Mouse (Mus musculus) heart, embryonic 14.5 days (tissue): ENCODE measurements at regions not wholly inside any gene's neighbourhood (a gene's known extent, or its start where the extent isn't known, plus 50 kb on each side); places are given as distances from the start of the nearest gene placed in this dataset.

Source experiments
- ATAC-seq: fragments of 200-750 bp; cut with Nextera tagmentation; 2 replicates; pipeline ENCODE4 v1.8.0; 2017; ENCODE audit warnings: low read depth, moderate TSS enrichment; ENCODE audit not compliant: insufficient number of reproducible peaks, insufficient read depth, low FRiP score
- H3K27ac ChIP-seq, 2 experiments: fragments of 200-500 bp in 1 of 2; fragments of 300-500 bp in 1 of 2; sonication (generic) in 1 of 2; replicated peaks in 1 of 2; 2 replicates each; pipeline ENCODE4 v1.5.1; 2012 to 2014; ENCODE audit warnings: low read depth in 2 of 2, low read length in 2 of 2, control low read depth in 1 of 2, mild to moderate bottlenecking in 1 of 2, mixed read lengths in 1 of 2; ENCODE audit not compliant: control insufficient read depth in 1 of 2, insufficient read depth in 1 of 2
- H3K27me3 ChIP-seq: fragments of 300-500 bp; sonication (generic); 2 replicates; pipeline ENCODE4 v1.6.1; 2014; ENCODE audit warnings: mild to moderate bottlenecking, low read length, control low read depth; ENCODE audit not compliant: control insufficient read depth, insufficient read depth
- H3K36me3 ChIP-seq: fragments of 300-500 bp; sonication (generic); 2 replicates; pipeline ENCODE4 v1.6.1; 2014; ENCODE audit warnings: mild to moderate bottlenecking, control low read depth, low read length, mixed read lengths; ENCODE audit not compliant: control insufficient read depth, insufficient read depth
- H3K4me1 ChIP-seq, 2 experiments: fragments of 200-500 bp in 1 of 2; fragments of 300-500 bp in 1 of 2; sonication (generic) in 1 of 2; 2 replicates each; pipeline ENCODE4 v1.6.1; 2012 to 2014; ENCODE audit warnings: low read length in 2 of 2, control low read depth in 1 of 2, mixed read lengths in 1 of 2; ENCODE audit not compliant: control insufficient read depth in 2 of 2, insufficient read depth in 2 of 2
- H3K4me2 ChIP-seq: fragments of 300-500 bp; sonication (generic); 2 replicates; pipeline ENCODE4 v1.6.1; 2014; ENCODE audit warnings: mild to moderate bottlenecking, low read length
- H3K4me3 ChIP-seq, 2 experiments: fragments of 200-500 bp in 1 of 2; fragments of 300-500 bp in 1 of 2; sonication (generic) in 1 of 2; 2 replicates each; pipeline ENCODE4 v1.5.1; 2012 to 2014; ENCODE audit warnings: low read length in 2 of 2, mild to moderate bottlenecking in 2 of 2, control low read depth in 1 of 2, low read depth in 1 of 2, moderate library complexity in 1 of 2; ENCODE audit not compliant: control insufficient read depth in 1 of 2, insufficient read depth in 1 of 2
- H3K9ac ChIP-seq: fragments of 300-500 bp; sonication (generic); 2 replicates; pipeline ENCODE4 v1.6.1; 2014; ENCODE audit warnings: mild to moderate bottlenecking, low read length
- H3K9me3 ChIP-seq: fragments of 300-500 bp; sonication (generic); 2 replicates; pipeline ENCODE4 v1.6.1; 2016; ENCODE audit warnings: low read length, control low read depth; ENCODE audit not compliant: control insufficient read depth
- WGBS: fragments of 180-500 bp; shearing (Covaris S2); extraction: QIAGEN DNeasy Blood & Tissue Kit; methylation state at CpG from one replicate; pipeline ENCODE4 v1.1.7; 2014; 5-methylcytosine and 5-hydroxymethylcytosine counted together

GRCm38 (mm10) chr5:21109030-21109429, 53.3 kb upstream of the Ptpn12 start:
- no peak overlapping the region for H3K4me3 ChIP-seq
- no peaks in the 10 kb centered on the region for H3K36me3 ChIP-seq
- 71% methylated on average over 1 of the region's 1 CpGs for WGBS
- H3K27ac ChIP-seq: no peak overlapping the region
- H3K4me2 ChIP-seq: no peak overlapping the region
- H3K27me3 ChIP-seq: no peaks in the 10 kb centered on the region
- no peak for ATAC-seq
- H3K4me1 ChIP-seq: no peaks in the 10 kb centered on the region
- no peak overlapping the region for H3K9ac ChIP-seq
- no peaks in the 10 kb centered on the region for H3K9me3 ChIP-seq

GRCm38 (mm10) chr5:21113377-21113776, 57.7 kb upstream of the Ptpn12 start:
- 0 out of 2 replicates have a peak, but pooled peaks cover 3% of the 10 kb centered on the region for H3K9me3 ChIP-seq
- no peak overlapping the region for H3K4me3 ChIP-seq
- no peaks in the 10 kb centered on the region for H3K27me3 ChIP-seq
- no peaks in the 10 kb centered on the region for H3K36me3 ChIP-seq
- H3K27ac ChIP-seq: no peak overlapping the region
- no peak overlapping the region for H3K4me2 ChIP-seq
- WGBS: 83% methylated on average over 2 of the region's 2 CpGs
- no peak for ATAC-seq
- H3K9ac ChIP-seq: no peak overlapping the region
- H3K4me1 ChIP-seq: no peaks in the 10 kb centered on the region

- ATAC-seq: no peak
- H3K9me3 ChIP-seq: 0 out of 2 replicates have a peak, but pooled peaks cover 3% of the 10 kb centered on the region
- no peaks in the 10 kb centered on the region for H3K4me1 ChIP-seq
- 87% methylated on average over 1 of the region's 1 CpGs for WGBS
- no peaks in the 10 kb centered on the region for H3K27me3 ChIP-seq
- no peak overlapping the region for H3K4me2 ChIP-seq
- no peak overlapping the region for H3K27ac ChIP-seq
- H3K4me3 ChIP-seq: no peak overlapping the region
- H3K36me3 ChIP-seq: no peaks in the 10 kb centered on the region
- H3K9ac ChIP-seq: no peak overlapping the region
Measured at GRCm38 (mm10) chr5:21115552-21115951, 59.8 kb upstream of the Ptpn12 start.

- Histone ChIP-seq H3K27me3 (no peaks in the 10 kb centered on the region), H3K4me1 (peaks cover 0 to 3% of the 10 kb centered on the region in 2 experiments; a peak in 1 of 4 replicates), H3K9ac (no peak overlapping the region), H3K36me3 (no peaks in the 10 kb centered on the region), H3K27ac (no peak overlapping the region), H3K4me3 (no peak overlapping the region), H3K4me2 (no peak overlapping the region), H3K9me3 (no peaks in the 10 kb centered on the region)
- no peak for ATAC-seq
- 56% methylated on average over 1 of the region's 1 CpGs for WGBS
Measured at GRCm38 (mm10) chr5:21123081-21123480, 63.0 kb upstream of the Gsap start.

- Histone ChIP-seq H3K4me3 (no peak overlapping the region), H3K4me1 (peaks cover 0 to 3% of the 10 kb centered on the region in 2 experiments; a peak in 1 of 4 replicates), H3K36me3 (no peaks in the 10 kb centered on the region), H3K27me3 (no peaks in the 10 kb centered on the region), H3K27ac (peak overlapping the region in 1 of 2 experiments; percentile 17; a peak in 1 of 4 replicates), H3K9ac (no peak overlapping the region), H3K9me3 (no peaks in the 10 kb centered on the region), H3K4me2 (no peak overlapping the region)
- WGBS: 32% methylated on average over 5 of the region's 5 CpGs
- peak; percentile 59; the same call in 1 of the 2 replicates for ATAC-seq
Measured at GRCm38 (mm10) chr5:21125085-21125484, 61.0 kb upstream of the Gsap start.

GRCm38 (mm10) chr5:21131173-21131572, 54.9 kb upstream of the Gsap start:
- no peaks in the 10 kb centered on the region for H3K36me3 ChIP-seq
- no peaks in the 10 kb centered on the region for H3K27me3 ChIP-seq
- H3K9ac ChIP-seq: no peak overlapping the region
- WGBS: 90% methylated on average over 2 of the region's 2 CpGs
- no peak overlapping the region for H3K4me3 ChIP-seq
- H3K4me1 ChIP-seq: peaks cover 0 to 6% of the 10 kb centered on the region in 2 experiments; a peak in 2 of 4 replicates
- no peak for ATAC-seq
- no peaks in the 10 kb centered on the region for H3K9me3 ChIP-seq
- no peak overlapping the region for H3K4me2 ChIP-seq
- H3K27ac ChIP-seq: no peak overlapping the region

GRCm38 (mm10) chr5:21131943-21132342, 54.1 kb upstream of the Gsap start:
- ATAC-seq: no peak
- Histone ChIP-seq H3K9me3 (no peaks in the 10 kb centered on the region), H3K27ac (no peak overlapping the region), H3K4me2 (no peak overlapping the region), H3K36me3 (no peaks in the 10 kb centered on the region), H3K9ac (no peak overlapping the region), H3K27me3 (no peaks in the 10 kb centered on the region), H3K4me3 (no peak overlapping the region), H3K4me1 (peaks cover 0 to 12% of the 10 kb centered on the region in 2 experiments; a peak in 2 of 4 replicates)
- WGBS: 83% methylated on average over 3 of the region's 3 CpGs

GRCm38 (mm10) chr5:21135476-21135875, 50.6 kb upstream of the Gsap start:
- no peak for ATAC-seq
- Histone ChIP-seq H3K9ac (no peak overlapping the region), H3K27me3 (no peaks in the 10 kb centered on the region), H3K4me2 (no peak overlapping the region), H3K4me1 (peaks cover 0 to 25% of the 10 kb centered on the region in 2 experiments; a peak in 3 of 4 replicates), H3K4me3 (no peak overlapping the region), H3K9me3 (no peaks in the 10 kb centered on the region), H3K27ac (no peak overlapping the region), H3K36me3 (no peaks in the 10 kb centered on the region)
- 72% methylated on average over 3 of the region's 3 CpGs for WGBS
